Mouse (Mus musculus) CH12.LX (cell line): ENCODE results near the gene Apba2.

Experiments used
- BHLHE40 ChIP-seq: IDR thresholded peaks from 2 replicates; pipeline ENCODE4 v1.6.1; 2011; ENCODE audit warnings: mild to moderate bottlenecking, low read depth, low read length, improper control_type of control experiment
- CTCF ChIP-seq, 2 experiments: IDR thresholded peaks in 1 of 2; conservative IDR thresholded peaks in 1 of 2; 2 replicates each; pipeline ENCODE4 v1.5.1; 2011 to 2012; ENCODE audit warnings: low read depth in 2 of 2, low read length in 2 of 2, improper control_type of control experiment in 1 of 2, inconsistent platforms in 1 of 2, mild to moderate bottlenecking in 1 of 2, moderate library complexity in 1 of 2
- EP300 ChIP-seq: IDR thresholded peaks from 2 replicates; pipeline ENCODE4 v1.6.1; 2011; ENCODE audit warnings: low read length, improper control_type of control experiment
- ETS1 ChIP-seq: conservative IDR thresholded peaks from 2 replicates; pipeline ENCODE4 v1.6.1; 2012; ENCODE audit warnings: low read depth, mild to moderate bottlenecking, inconsistent platforms, low read length, improper control_type of control experiment, moderate library complexity
- HCFC1 ChIP-seq: IDR thresholded peaks from 2 replicates; pipeline ENCODE4 v1.6.1; 2012; ENCODE audit warnings: low read depth, mild to moderate bottlenecking, inconsistent platforms, low read length, improper control_type of control experiment
- MYC ChIP-seq: IDR thresholded peaks from 2 replicates; pipeline ENCODE4 v1.6.1; 2011; ENCODE audit warnings: low read depth, mild to moderate bottlenecking, improper control_type of control experiment, low read length
- POLR2A ChIP-seq: IDR thresholded peaks from 2 replicates; pipeline ENCODE4 v1.6.1; 2011; ENCODE audit warnings: low read depth, mild to moderate bottlenecking, improper control_type of control experiment, low read length
- RAD21 ChIP-seq: IDR thresholded peaks from 2 replicates; pipeline ENCODE4 v1.6.1; 2011; ENCODE audit warnings: low read depth, mild to moderate bottlenecking, low read length, improper control_type of control experiment, moderate library complexity

DNA sequence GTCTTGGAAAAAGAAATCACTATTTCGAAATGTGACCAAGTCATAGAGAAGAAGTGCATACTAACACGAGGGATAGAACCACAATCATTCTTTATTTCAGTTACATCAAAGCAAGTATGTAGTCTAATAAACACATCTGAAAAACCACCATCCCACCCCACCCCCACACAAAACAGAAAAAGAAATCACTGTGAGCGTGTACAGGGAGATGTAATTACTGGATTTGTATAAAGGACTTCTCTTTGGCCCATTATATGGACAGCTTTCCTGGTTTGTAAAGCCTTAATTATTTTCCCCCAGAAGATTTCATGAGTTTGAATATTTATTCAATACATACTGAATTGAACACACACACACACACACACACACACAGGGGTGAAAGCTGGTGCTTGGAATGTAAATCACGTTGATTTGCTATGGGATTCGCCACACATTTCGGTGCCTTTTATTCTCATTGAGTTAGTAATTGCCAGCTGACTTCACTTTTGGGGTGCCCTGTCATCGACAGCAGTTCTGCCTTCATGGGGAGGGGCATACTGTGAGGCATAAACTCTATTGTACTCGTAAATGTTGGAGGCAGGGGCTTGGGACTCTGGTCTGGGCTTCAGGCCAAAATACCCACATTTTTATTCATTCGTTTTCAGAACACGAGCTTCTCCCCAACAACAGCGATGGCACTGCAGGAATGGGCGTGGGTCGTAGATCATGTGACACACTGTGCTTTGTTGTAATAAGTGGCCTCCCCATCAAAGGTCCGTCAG lies 195.2 kb downstream of the Apba2 start:
- TF ChIP-seq BHLHE40 = no peak
- no peak for TF ChIP-seq ETS1
- no peak for TF ChIP-seq CTCF (conservative IDR thresholded peaks at IDR 0.05 in 1 of 2, IDR thresholded peaks at IDR 0.05 in 1 of 2; ENCODE audit: low read depth in 2 of 2, low read length in 2 of 2)
- TF ChIP-seq POLR2A = no peak
- TF ChIP-seq MYC = no peak
- no peak for TF ChIP-seq HCFC1
- no peak for TF ChIP-seq RAD21
- no peak for TF ChIP-seq EP300
